22 mouse cellular contexts compared by ENCODE assay signal in the genomic region with DNA sequence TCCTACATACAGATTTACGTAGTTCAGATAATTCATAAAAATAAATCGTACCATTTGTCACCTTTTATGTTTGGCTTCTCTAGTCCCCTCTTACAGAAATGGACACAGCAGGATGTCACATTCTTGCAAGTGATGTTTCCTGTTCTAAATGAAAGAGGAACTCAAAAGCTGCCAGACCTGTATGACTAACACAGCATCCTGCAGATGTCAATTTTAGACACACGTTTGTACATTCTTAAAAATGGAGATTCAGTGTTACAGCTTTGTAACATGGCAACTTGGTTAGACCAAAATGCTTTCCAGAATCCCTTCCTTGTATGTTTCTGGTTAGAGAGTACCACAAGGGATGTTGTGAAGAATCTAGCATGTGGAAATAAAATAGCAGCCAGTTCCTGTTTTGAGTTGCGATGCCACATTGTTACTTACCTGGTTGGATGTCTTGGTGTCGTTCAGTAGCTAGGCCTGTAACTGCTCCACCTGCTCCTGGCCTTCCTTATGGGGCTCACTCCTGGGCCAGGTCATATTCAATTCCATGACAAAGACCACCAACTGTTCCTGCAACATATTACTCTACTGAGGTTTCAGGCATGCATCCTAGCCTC. TPM values are rescaled to one million over a fixed set of nuclear protein-coding genes. Genes with fewer than 3 reads are reported as not detected.
DNase-seq lines count a peak whose midpoint lies in the region; ATAC-seq and TF ChIP-seq lines count a peak whose summit lies in the region.
"Had no signal": no experiment of that assay in that cellular context is flagged by ENCODE, and none has a peak within 500 bp of the region (broad histone marks: within the 10 kb centered on the region; RNA-seq: fewer than 3 reads in every experiment).

No protein-coding gene starts in this region.

- DNase-seq in liver, postnatal 0 days: no peak
- DNase-seq in liver: no peak
- peak; percentile 61 for DNase-seq in MEL (ENCODE audit: low read depth, low spot score)
- peak; percentile 68 for DNase-seq in splenic B cell, adult 2 months (ENCODE audit: low read depth, low spot score)
- no peak for DNase-seq in forebrain, embryonic 10.5 days (ENCODE audit: extremely low spot score, low spot score)
- no peak for DNase-seq in lung, postnatal 36 days
- DNase-seq: adrenal gland, postnatal 10 days; cerebellum, adult 8-10 months; forebrain, postnatal 0 days; gastrocnemius, postnatal 14 days; heart, postnatal 14 days; kidney, adult 18-20 months; kidney, postnatal 25 days; lung, postnatal 14 days; thymus, postnatal 36 days had no signal

- no peaks in the 10 kb centered on the region for H3K9me3 ChIP-seq in liver, postnatal 0 days (ENCODE audit: low read length)
- no peaks in the 10 kb centered on the region for H3K9me3 ChIP-seq in MEL (replicated peaks; ENCODE audit: insufficient read depth, low read length)
- no peaks in the 10 kb centered on the region for H3K9me3 ChIP-seq in forebrain, embryonic 10.5 days
- no peaks in the 10 kb centered on the region for H3K9me3 ChIP-seq in kidney, embryonic 16.5 days (ENCODE audit: low read length)
- H3K9me3 ChIP-seq: embryonic facial prominence, embryonic 12.5 days; hindbrain, embryonic 15.5 days; midbrain, embryonic 12.5 days had no signal

- 41% methylated on average over 5 of the region's 5 CpGs for WGBS in liver, postnatal 0 days (ENCODE audit: insufficient replicate concordance)
- WGBS in forebrain, embryonic 10.5 days: 91% methylated on average over 5 of the region's 5 CpGs
- WGBS in kidney, embryonic 16.5 days: 85% methylated on average over 5 of the region's 5 CpGs

- TF ChIP-seq CTCF in liver, postnatal 0 days (IDR thresholded peaks at IDR 0.05; ENCODE audit: low read depth): no peak
- TF ChIP-seq CTCF in MEL (IDR thresholded peaks at IDR 0.05 in 2 of 3, conservative IDR thresholded peaks at IDR 0.05 in 1 of 3; ENCODE audit: control insufficient read depth in 1 of 3, insufficient read depth in 1 of 3, low read depth in 2 of 3, low read length in 3 of 3, poor library complexity in 1 of 3, severe bottlenecking in 1 of 3): no peak

- no peak for ATAC-seq in liver, postnatal 0 days
- ATAC-seq in hematopoietic stem cell, adult 5-6 weeks (replicated peaks in 1 of 2; ENCODE audit: insufficient read depth in 1 of 2, low FRiP score in 2 of 2, low TSS enrichment in 1 of 2, low read depth in 1 of 2, poor library complexity in 2 of 2, severe bottlenecking in 2 of 2): peak; percentile 57 to 81
- no peak for ATAC-seq in kidney, embryonic 16.5 days (ENCODE audit: low FRiP score, low TSS enrichment)
- ATAC-seq: forebrain, postnatal 0 days had no signal

- no peak for TF ChIP-seq POLR2A in MEL (IDR thresholded peaks at IDR 0.05; ENCODE audit: control insufficient read depth in 1 of 2, insufficient read depth in 1 of 2, low read depth in 1 of 2, low read length in 2 of 2, poor library complexity in 1 of 2)

- no peak overlapping the region for H3K4me2 ChIP-seq in liver, postnatal 0 days (ENCODE audit: low read depth, low read length)
- no peak overlapping the region for H3K4me2 ChIP-seq in kidney, embryonic 16.5 days (replicated peaks; ENCODE audit: low read depth, low read length)
- H3K4me2 ChIP-seq: embryonic facial prominence, embryonic 12.5 days; heart, embryonic 11.5 days; hindbrain, embryonic 15.5 days; midbrain, embryonic 12.5 days had no signal

- peaks cover 17% of the 10 kb centered on the region for H3K36me3 ChIP-seq in liver, postnatal 0 days (replicated peaks; ENCODE audit: insufficient read depth, low read length)
- H3K36me3 ChIP-seq in MEL (ENCODE audit: control insufficient read depth in 1 of 2, insufficient read depth in 2 of 2, low read length in 2 of 2): no peaks in the 10 kb centered on the region; a peak in 2 of 4 replicates
- peaks cover 10% of the 10 kb centered on the region; the same call in 1 of the 2 replicates for H3K36me3 ChIP-seq in splenic B cell, adult 2 months (ENCODE audit: control insufficient read depth, insufficient read depth, low read length, poor library complexity, severe bottlenecking)
- H3K36me3 ChIP-seq in forebrain, embryonic 10.5 days (replicated peaks): peaks cover 44% of the 10 kb centered on the region
- H3K36me3 ChIP-seq in kidney, embryonic 16.5 days (ENCODE audit: insufficient read depth, low read length): peaks cover 37% of the 10 kb centered on the region

- no peaks in the 10 kb centered on the region for H3K27me3 ChIP-seq in liver, postnatal 0 days (ENCODE audit: insufficient read depth, low read length)
- no peaks in the 10 kb centered on the region for H3K27me3 ChIP-seq in MEL (ENCODE audit: control insufficient read depth in 1 of 2, insufficient read depth in 2 of 2, low read length in 2 of 2)
- H3K27me3 ChIP-seq in splenic B cell, adult 2 months (ENCODE audit: control insufficient read depth, insufficient read depth, low read length, poor library complexity, severe bottlenecking): no peaks in the 10 kb centered on the region
- H3K27me3 ChIP-seq in forebrain, embryonic 10.5 days (ENCODE audit: poor library complexity, severe bottlenecking): no peaks in the 10 kb centered on the region
- no peaks in the 10 kb centered on the region for H3K27me3 ChIP-seq in kidney, embryonic 16.5 days (ENCODE audit: insufficient read depth, low read length)
- H3K27me3 ChIP-seq: embryonic facial prominence, embryonic 12.5 days; hindbrain, embryonic 15.5 days; midbrain, embryonic 12.5 days had no signal

- H3K79me2 ChIP-seq in MEL (ENCODE audit: control insufficient read depth, insufficient read depth, low read length, poor library complexity): no peaks in the 10 kb centered on the region

- no peak overlapping the region for H3K9ac ChIP-seq in liver, postnatal 0 days (replicated peaks)
- H3K9ac ChIP-seq in MEL (ENCODE audit: control insufficient read depth, low read depth, low read length, poor library complexity, severe bottlenecking): no peak overlapping the region
- H3K9ac ChIP-seq in kidney, embryonic 16.5 days (replicated peaks; ENCODE audit: low read length): no peak overlapping the region
- H3K9ac ChIP-seq: embryonic facial prominence, embryonic 12.5 days; forebrain, postnatal 0 days; hindbrain, embryonic 15.5 days; midbrain, embryonic 12.5 days had no signal

- H3K27ac ChIP-seq in liver, postnatal 0 days (ENCODE audit: low read depth): peak overlapping the region; percentile 57
- no peak overlapping the region for H3K27ac ChIP-seq in MEL (ENCODE audit: control insufficient read depth, low read depth, low read length)
- H3K27ac ChIP-seq in forebrain, embryonic 10.5 days: no peak overlapping the region
- no peak overlapping the region for H3K27ac ChIP-seq in kidney, embryonic 16.5 days (ENCODE audit: low read length)
- H3K27ac ChIP-seq: embryonic facial prominence, embryonic 12.5 days; hindbrain, embryonic 15.5 days; midbrain, embryonic 12.5 days had no signal

- no peaks in the 10 kb centered on the region for H3K4me1 ChIP-seq in liver, postnatal 0 days (ENCODE audit: insufficient read depth)
- H3K4me1 ChIP-seq in MEL (ENCODE audit: control insufficient read depth in 1 of 2, insufficient read depth in 2 of 2, low read length in 2 of 2): peaks cover 0 to 3% of the 10 kb centered on the region in 2 experiments; a peak in 1 of 4 replicates
- H3K4me1 ChIP-seq in forebrain, embryonic 10.5 days: no peaks in the 10 kb centered on the region
- no peaks in the 10 kb centered on the region for H3K4me1 ChIP-seq in kidney, embryonic 16.5 days (ENCODE audit: insufficient read depth, low read length)
- H3K4me1 ChIP-seq: embryonic facial prominence, embryonic 12.5 days; hindbrain, embryonic 15.5 days; midbrain, embryonic 12.5 days had no signal

- no peak for TF ChIP-seq EP300 in liver, postnatal 0 days (IDR thresholded peaks at IDR 0.05; ENCODE audit: low read depth)
- TF ChIP-seq EP300 in MEL (IDR thresholded peaks at IDR 0.05; ENCODE audit: low read depth in 1 of 2, low read length in 2 of 2): peak in 1 of 2 experiments; percentile 30; a peak in 1 of 4 replicates

- no peak overlapping the region for H3K4me3 ChIP-seq in liver, postnatal 0 days (ENCODE audit: low read depth, low read length)
- no peak overlapping the region for H3K4me3 ChIP-seq in MEL (ENCODE audit: control insufficient read depth in 1 of 2, insufficient read depth in 1 of 2, low read depth in 2 of 2, low read length in 2 of 2)
- no peak overlapping the region for H3K4me3 ChIP-seq in forebrain, embryonic 10.5 days
- no peak overlapping the region for H3K4me3 ChIP-seq in kidney, embryonic 16.5 days (ENCODE audit: low read length)
- H3K4me3 ChIP-seq: embryonic facial prominence, embryonic 12.5 days; hindbrain, embryonic 15.5 days; midbrain, embryonic 12.5 days had no signal

- no peak for TF ChIP-seq RAD21 in MEL (IDR thresholded peaks at IDR 0.05; ENCODE audit: low read depth, low read length)

RNA-seq across cellular contexts. Expression of a gene that starts 1.5 kb away (rescaled TPM):
- polyA plus RNA-seq in liver, postnatal 0 days (2015; fragmentation: Nextera tagmentation; extraction: Ambion mirVana): 0.19 and 0.45 TPM in 2 replicates
- 0.19 and 0.23 TPM in 2 replicates for total RNA-seq in MEL (2012; rRNA removed)
- polyA plus RNA-seq in MEL (2012; ENCODE audit: insufficient read depth in 1 of 2, insufficient read length in 2 of 2, low read depth in 1 of 2, low replicate concordance in 2 of 2, missing spikeins in 1 of 2): under 1 TPM in 1 of 2 experiments, not detected in 1; 0.17 TPM
- total RNA-seq in hematopoietic stem cell, adult 5-6 weeks (2017): 3.5 TPM in 1 of 2 replicates, not detected in the other
- 0.46 and 0.84 TPM in 2 replicates for polyA plus RNA-seq in forebrain, embryonic 10.5 days (2016; fragmentation: Nextera tagmentation; extraction: Ambion mirVana)
- polyA plus RNA-seq in kidney, embryonic 16.5 days (2015; fragmentation: Nextera tagmentation; extraction: Ambion mirVana): 0.60 and 0.67 TPM in 2 replicates
- polyA plus RNA-seq: G1E had no signal

RNA-seq across cellular contexts. Expression of a gene that starts 29.1 kb away (rescaled TPM):
- polyA plus RNA-seq in liver, postnatal 0 days (2015; fragmentation: Nextera tagmentation; extraction: Ambion mirVana): 8.2 and 8.9 TPM in 2 replicates
- total RNA-seq in MEL (2012; rRNA removed): 18.2 and 19.7 TPM in 2 replicates
- polyA plus RNA-seq in MEL (2012; ENCODE audit: insufficient read depth in 1 of 2, insufficient read length in 2 of 2, low read depth in 1 of 2, low replicate concordance in 2 of 2, missing spikeins in 1 of 2): 10 to 100 TPM in 1 of 2 experiments, not detected in 1; 23.0 TPM
- total RNA-seq in hematopoietic stem cell, adult 5-6 weeks (2017): 28.5 and 35.4 TPM in 2 replicates
- polyA plus RNA-seq in forebrain, embryonic 10.5 days (2016; fragmentation: Nextera tagmentation; extraction: Ambion mirVana): 51.2 and 54.1 TPM in 2 replicates
- 52.2 and 53.7 TPM in 2 replicates for polyA plus RNA-seq in kidney, embryonic 16.5 days (2015; fragmentation: Nextera tagmentation; extraction: Ambion mirVana)

RNA-seq across cellular contexts. Expression of a gene that starts 29.3 kb away (rescaled TPM):
- 89.4 and 91.5 TPM in 2 replicates for polyA plus RNA-seq in liver, postnatal 0 days (2015; fragmentation: Nextera tagmentation; extraction: Ambion mirVana)
- 414 and 424 TPM in 2 replicates for total RNA-seq in MEL (2012; rRNA removed)
- 100 to 1,000 TPM in 1 of 2 experiments, not detected in 1; 403 TPM for polyA plus RNA-seq in MEL (2012; ENCODE audit: insufficient read depth in 1 of 2, insufficient read length in 2 of 2, low read depth in 1 of 2, low replicate concordance in 2 of 2, missing spikeins in 1 of 2)
- total RNA-seq in hematopoietic stem cell, adult 5-6 weeks (2017): 201 and 244 TPM in 2 replicates
- 279 and 280 TPM in 2 replicates for polyA plus RNA-seq in forebrain, embryonic 10.5 days (2016; fragmentation: Nextera tagmentation; extraction: Ambion mirVana)
- 246 and 248 TPM in 2 replicates for polyA plus RNA-seq in kidney, embryonic 16.5 days (2015; fragmentation: Nextera tagmentation; extraction: Ambion mirVana)

RNA-seq across cellular contexts. Expression of a gene that starts 36.7 kb away (rescaled TPM):
- 0.36 and 0.42 TPM in 2 replicates for polyA plus RNA-seq in liver, postnatal 0 days (2015; fragmentation: Nextera tagmentation; extraction: Ambion mirVana)
- 4.7 and 5.0 TPM in 2 replicates for total RNA-seq in MEL (2012; rRNA removed)
- 1 to 10 TPM in 1 of 2 experiments, not detected in 1; 6.9 TPM for polyA plus RNA-seq in MEL (2012; ENCODE audit: insufficient read depth in 1 of 2, insufficient read length in 2 of 2, low read depth in 1 of 2, low replicate concordance in 2 of 2, missing spikeins in 1 of 2)
- total RNA-seq in hematopoietic stem cell, adult 5-6 weeks (2017): 11.7 and 12.4 TPM in 2 replicates
- polyA plus RNA-seq in forebrain, embryonic 10.5 days (2016; fragmentation: Nextera tagmentation; extraction: Ambion mirVana): 3.5 and 3.7 TPM in 2 replicates
- polyA plus RNA-seq in kidney, embryonic 16.5 days (2015; fragmentation: Nextera tagmentation; extraction: Ambion mirVana): 2.0 and 2.5 TPM in 2 replicates

RNA-seq across cellular contexts. Expression of a gene that starts 37.5 kb away (rescaled TPM):
- polyA plus RNA-seq in liver, postnatal 0 days (2015; fragmentation: Nextera tagmentation; extraction: Ambion mirVana): 2.3 and 2.8 TPM in 2 replicates
- total RNA-seq in MEL (2012; rRNA removed): 0.20 and 0.62 TPM in 2 replicates
- 10 to 100 TPM in 1 of 2 experiments, not detected in 1; 24.0 TPM for polyA plus RNA-seq in MEL (2012; ENCODE audit: insufficient read depth in 1 of 2, insufficient read length in 2 of 2, low read depth in 1 of 2, low replicate concordance in 2 of 2, missing spikeins in 1 of 2)
- 0.50 and 3.6 TPM in 2 replicates for total RNA-seq in hematopoietic stem cell, adult 5-6 weeks (2017)
- polyA plus RNA-seq in forebrain, embryonic 10.5 days (2016; fragmentation: Nextera tagmentation; extraction: Ambion mirVana): 1.7 and 2.0 TPM in 2 replicates
- 0.66 and 1.2 TPM in 2 replicates for polyA plus RNA-seq in kidney, embryonic 16.5 days (2015; fragmentation: Nextera tagmentation; extraction: Ambion mirVana)
- polyA plus RNA-seq: G1E had no signal

Comparison
In these comparisons a context has a peak if more than half of its experiments do, and no peak if none do; other contexts are left out.
1. ATAC-seq: peak in hematopoietic stem cell, adult 5-6 weeks (2 of 2); none in liver, postnatal 0 days (single experiment) and kidney, embryonic 16.5 days (single experiment).
2. DNase-seq: peak in MEL (single experiment) and splenic B cell, adult 2 months (single experiment); none in liver, postnatal 0 days (single experiment), liver (single experiment), forebrain, embryonic 10.5 days (single experiment) and lung, postnatal 36 days (single experiment).